Mouse (Mus musculus) CH12.LX (cell line): ENCODE data around the gene Tktl1. TPM values are rescaled to one million over a fixed set of nuclear protein-coding genes. Genes with fewer than 3 reads are reported as not detected.

Experiments
- DNase-seq: peaks from one replicate; pipeline ENCODE4 v3.0.0-alpha.2; 2013; ENCODE audit errors: extremely low read depth
- H3K27ac ChIP-seq: 2 replicates; pipeline ENCODE4 v1.5.1; 2012; ENCODE audit warnings: low read depth, mild to moderate bottlenecking, control low read depth, moderate library complexity; ENCODE audit not compliant: insufficient read depth
- H3K27me3 ChIP-seq: replicated peaks from 2 replicates; pipeline ENCODE3; 2012; ENCODE audit warnings: inconsistent platforms
- H3K36me3 ChIP-seq, 2 experiments: replicated peaks in 1 of 2; 2 replicates each; pipeline versions ENCODE3 to v1.6.1; 2012; ENCODE audit warnings: inconsistent platforms in 1 of 2, low read length in 1 of 2, mild to moderate bottlenecking in 1 of 2, mixed read lengths in 1 of 2, moderate library complexity in 1 of 2; ENCODE audit not compliant: control insufficient read depth in 1 of 2, insufficient read depth in 1 of 2
- H3K4me1 ChIP-seq, 2 experiments: 2 replicates each; pipeline ENCODE4 v1.6.1; 2012; ENCODE audit warnings: inconsistent platforms in 1 of 2, moderate library complexity in 1 of 2; ENCODE audit not compliant: insufficient read depth in 2 of 2, control insufficient read depth in 1 of 2
- H3K4me2 ChIP-seq: 2 replicates; pipeline ENCODE4 v1.6.1; 2012; ENCODE audit warnings: low read depth, mild to moderate bottlenecking, control low read depth; ENCODE audit not compliant: poor library complexity, insufficient read depth, severe bottlenecking
- H3K4me3 ChIP-seq, 3 experiments: fragments of 150-350 bp in 1 of 3; sonication (generic) in 1 of 3; replicated peaks in 1 of 3; 2 replicates each; pipeline versions ENCODE3 to v1.5.1; 2011 to 2012; ENCODE audit warnings: low read depth in 2 of 3, low read length in 2 of 3, mild to moderate bottlenecking in 2 of 3, moderate library complexity in 2 of 3, control low read depth in 1 of 3, improper control_type of control experiment in 1 of 3, inconsistent platforms in 1 of 3, mixed read lengths in 1 of 3; ENCODE audit not compliant: poor library complexity in 1 of 3
- H3K79me2 ChIP-seq: replicated peaks from 2 replicates; pipeline ENCODE4 v1.6.1; 2012; ENCODE audit warnings: mild to moderate bottlenecking, moderate library complexity; ENCODE audit not compliant: control insufficient read depth, poor library complexity, insufficient read depth, severe bottlenecking; ENCODE audit errors: extremely low read depth
- H3K9ac ChIP-seq: 2 replicates; pipeline ENCODE4 v1.6.1; 2012; ENCODE audit warnings: low read depth, mild to moderate bottlenecking, control low read depth, moderate library complexity; ENCODE audit not compliant: insufficient read depth
- H3K9me3 ChIP-seq: replicated peaks from 2 replicates; pipeline ENCODE3; 2012; ENCODE audit warnings: low read length, inconsistent platforms, mixed read lengths
- BHLHE40 ChIP-seq: IDR thresholded peaks from 2 replicates; pipeline ENCODE4 v1.6.1; 2011; ENCODE audit warnings: mild to moderate bottlenecking, low read depth, low read length, improper control_type of control experiment
- CHD1 ChIP-seq: IDR thresholded peaks from 2 replicates; pipeline ENCODE4 v1.6.1; 2012; ENCODE audit warnings: low read depth, low read length, improper control_type of control experiment, inconsistent platforms
- CTCF ChIP-seq, 2 experiments: IDR thresholded peaks in 1 of 2; conservative IDR thresholded peaks in 1 of 2; 2 replicates each; pipeline ENCODE4 v1.5.1; 2011 to 2012; ENCODE audit warnings: low read depth in 2 of 2, low read length in 2 of 2, improper control_type of control experiment in 1 of 2, inconsistent platforms in 1 of 2, mild to moderate bottlenecking in 1 of 2, moderate library complexity in 1 of 2
- ETS1 ChIP-seq: conservative IDR thresholded peaks from 2 replicates; pipeline ENCODE4 v1.6.1; 2012; ENCODE audit warnings: low read depth, mild to moderate bottlenecking, inconsistent platforms, low read length, improper control_type of control experiment, moderate library complexity
- GABPA ChIP-seq: IDR thresholded peaks from 2 replicates; pipeline ENCODE4 v1.6.1; 2012; ENCODE audit warnings: low read depth, low read length, improper control_type of control experiment, inconsistent platforms; ENCODE audit not compliant: insufficient replicate concordance
- HCFC1 ChIP-seq: IDR thresholded peaks from 2 replicates; pipeline ENCODE4 v1.6.1; 2012; ENCODE audit warnings: low read depth, mild to moderate bottlenecking, inconsistent platforms, low read length, improper control_type of control experiment
- IRF4 ChIP-seq: IDR thresholded peaks from 2 replicates; pipeline ENCODE4 v1.6.1; 2014; ENCODE audit warnings: low read depth, mild to moderate bottlenecking, inconsistent platforms, low read length, improper control_type of control experiment
- JUN ChIP-seq: IDR thresholded peaks from 2 replicates; pipeline ENCODE4 v1.6.1; 2011; ENCODE audit warnings: low read depth, mild to moderate bottlenecking, low read length, improper control_type of control experiment, moderate library complexity; ENCODE audit not compliant: insufficient read depth
- JUND ChIP-seq: conservative IDR thresholded peaks from 2 replicates; pipeline ENCODE4 v1.6.1; 2011; ENCODE audit warnings: low read depth, low read length, improper control_type of control experiment
- MAX ChIP-seq: IDR thresholded peaks from 2 replicates; pipeline ENCODE4 v1.6.1; 2011; ENCODE audit warnings: low read length, improper control_type of control experiment
- NELFE ChIP-seq: IDR thresholded peaks from 2 replicates; pipeline ENCODE4 v1.6.1; 2011; ENCODE audit warnings: low read depth, low read length, improper control_type of control experiment
- POLR2A ChIP-seq: IDR thresholded peaks from 2 replicates; pipeline ENCODE4 v1.6.1; 2011; ENCODE audit warnings: low read depth, mild to moderate bottlenecking, improper control_type of control experiment, low read length
- SIN3A ChIP-seq: IDR thresholded peaks from 2 replicates; pipeline ENCODE4 v1.6.1; 2012; ENCODE audit warnings: low read length, improper control_type of control experiment, inconsistent platforms
- TCF12 ChIP-seq: IDR thresholded peaks from 2 replicates; pipeline ENCODE4 v1.6.1; 2014; ENCODE audit warnings: low read depth, mild to moderate bottlenecking, inconsistent platforms, low read length, improper control_type of control experiment
- USF1 ChIP-seq: IDR thresholded peaks from 2 replicates; pipeline ENCODE4 v1.6.1; 2014; ENCODE audit warnings: low read depth, mild to moderate bottlenecking, inconsistent platforms, low read length, improper control_type of control experiment
- ZMIZ1 ChIP-seq: IDR thresholded peaks from 2 replicates; pipeline ENCODE4 v1.6.1; 2012; ENCODE audit warnings: low read depth, mild to moderate bottlenecking, inconsistent platforms, low read length, improper control_type of control experiment
- ZNF384 ChIP-seq: IDR thresholded peaks from 2 replicates; pipeline ENCODE4 v1.6.1; 2012; ENCODE audit warnings: low read depth, low read length, improper control_type of control experiment, inconsistent platforms
- dilution Hi-C: fragments of 300-500 bp; cut with MboI; formaldehyde crosslinking; loops from 2 replicates; pipeline ENCODE4 v1.14.3; 2020; ENCODE audit warnings: low sequenced_read_pairs; ENCODE audit not compliant: extremely low pct_unique_long_range_greater_than_20kb, extremely low pct_ligation_motif_present
- in situ Hi-C: fragments of 300-500 bp; cut with MboI; formaldehyde crosslinking; loops from 3 replicates; pipeline ENCODE4 v1.14.3; 2019; ENCODE audit warnings: low sequenced_read_pairs, low pct_ligation_motif_present, low pct_unique_long_range_greater_than_20kb, mixed read lengths
- polyA plus RNA-seq: library from polyadenylated mRNA; unstranded; fragments of >175 nt; gene quantifications from 2 replicates; pipeline ENCODE4 v1.2.1, GENCODE M21; 2012; ENCODE audit warnings: low read depth; ENCODE audit not compliant: insufficient read length
- total RNA-seq, 2 experiments: library from RNA; depleted of rRNA; stranded (reverse); fragments of 300-350 nt in 1 of 2; fragments of >200 nt in 1 of 2; gene quantifications; 2 replicates each; pipeline ENCODE4 v1.2.3; 2012 to 2014

Tktl1 gene
- total and polyA plus RNA-seq, 3 experiments: not detected

DNA sequence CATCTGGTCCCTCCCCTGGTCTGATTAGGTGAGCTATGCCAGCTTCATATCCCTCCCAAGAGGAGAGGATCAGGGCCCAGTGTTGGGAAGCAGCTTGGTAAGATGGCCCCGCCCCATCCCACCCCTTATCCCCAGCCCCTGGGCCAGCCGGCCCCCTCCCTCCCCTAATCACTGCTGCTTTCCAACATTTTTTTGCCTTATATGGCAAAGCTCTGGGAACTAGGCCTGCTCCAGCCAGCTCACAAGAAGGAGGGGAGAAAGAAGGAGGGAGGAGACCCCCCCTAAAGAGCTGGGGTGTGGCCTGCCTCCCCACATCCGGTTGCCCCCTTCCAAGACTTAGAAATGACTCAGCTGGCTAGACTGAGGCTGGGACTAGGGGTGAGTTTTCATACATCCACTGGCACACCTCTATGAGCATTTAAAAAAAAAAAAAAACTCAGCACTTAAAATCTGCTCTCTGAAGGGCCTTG, 67.6 kb downstream of the Tktl1 start:
- Histone ChIP-seq H3K79me2 (peaks cover 13% of the 10 kb centered on the region; the same call in 1 of the 2 replicates), H3K4me1 (peaks cover 4 to 24% of the 10 kb centered on the region in 2 experiments; a peak in 3 of 4 replicates), H3K4me3 (peak overlapping the region in 2 of 3 experiments; percentile 58 to 88), H3K27me3 (no peaks in the 10 kb centered on the region), H3K36me3 (peaks cover 31 to 35% of the 10 kb centered on the region in 2 experiments), H3K27ac (peak overlapping the region; percentile 53; the same call in 1 of the 2 replicates), H3K4me2 (peak overlapping the region; percentile 90), H3K9ac (peak overlapping the region; percentile 80; the same call in 1 of the 2 replicates), H3K9me3 (no peaks in the 10 kb centered on the region)
- DNase-seq: peak; percentile 34
- in situ Hi-C loops: loop anchor here (5.0 to 10.0 kb wide), 2 partner anchors 120 to 168 kb away; partner anchors contain the start of gene Opn1mw
- no peak for TF ChIP-seq POLR2A
- peak; percentile 53 for TF ChIP-seq ZNF384
- TF ChIP-seq TCF12: no peak
- TF ChIP-seq IRF4: peak; percentile 67
- no peak for TF ChIP-seq HCFC1
- TF ChIP-seq USF1: no peak
- TF ChIP-seq NELFE: no peak
- no peak for TF ChIP-seq CTCF (conservative IDR thresholded peaks at IDR 0.05 in 1 of 2, IDR thresholded peaks at IDR 0.05 in 1 of 2; ENCODE audit: low read depth in 2 of 2, low read length in 2 of 2)
- no peak for TF ChIP-seq MAX
- TF ChIP-seq ZMIZ1: no peak
- TF ChIP-seq JUND: no peak
- dilution Hi-C loops: no loop called here

GRCm38 (mm10) chrX:74245107-74245506, 68.0 kb downstream of the Tktl1 start:
- TF ChIP-seq JUN: no peak
- TF ChIP-seq BHLHE40: no peak
- no peak for TF ChIP-seq ETS1
- no peak for TF ChIP-seq CHD1
- no peak for TF ChIP-seq SIN3A
- no peak for TF ChIP-seq GABPA
- Histone ChIP-seq H3K4me3 (peak overlapping the region; percentile 58 to 88 (median 61)), H3K9me3 (no peaks in the 10 kb centered on the region), H3K9ac (peak overlapping the region; percentile 80), H3K79me2 (peaks cover 13% of the 10 kb centered on the region; the same call in 1 of the 2 replicates), H3K27ac (no peak overlapping the region), H3K36me3 (peaks cover 26 to 30% of the 10 kb centered on the region in 2 experiments), H3K4me1 (peaks cover 4 to 24% of the 10 kb centered on the region in 2 experiments; a peak in 3 of 4 replicates), H3K4me2 (peak overlapping the region; percentile 87), H3K27me3 (no peaks in the 10 kb centered on the region)
- dilution Hi-C loops: no loop called here
- no peak for DNase-seq
- in situ Hi-C loops: loop anchor here (5.0 to 10.0 kb wide), 2 partner anchors 120 to 167 kb away; partner anchors contain the start of gene Opn1mw
